ENCODE assay signal across 8 mouse cellular contexts in genomic region chr11:75347596-75347995, GRCm38 (mm10). TPM values are rescaled to one million over a fixed set of nuclear protein-coding genes. Genes with fewer than 3 reads are reported as not detected.
DNase-seq lines count a peak whose midpoint lies in the region; ATAC-seq lines count a peak whose summit lies in the region.

No protein-coding gene starts in this region.

- peak overlapping the region; percentile 87 for H3K4me2 ChIP-seq in lung, embryonic 16.5 days (ENCODE audit: low read depth, low read length)
- peak overlapping the region; percentile 94 for H3K4me2 ChIP-seq in neural tube, embryonic 15.5 days

- under 1% methylated on average over 10 of the region's 10 CpGs for WGBS in lung, embryonic 16.5 days
- WGBS in limb, embryonic 10.5 days: 2% methylated on average over 10 of the region's 10 CpGs
- under 1% methylated on average over 10 of the region's 10 CpGs for WGBS in neural tube, embryonic 15.5 days

- peak overlapping the region; percentile 81 for H3K4me3 ChIP-seq in lung, embryonic 16.5 days (ENCODE audit: low read length)
- peak overlapping the region; percentile 89 for H3K4me3 ChIP-seq in limb, embryonic 10.5 days
- peak overlapping the region; percentile 61 for H3K4me3 ChIP-seq in neural tube, embryonic 15.5 days (replicated peaks)

- ATAC-seq in lung, embryonic 16.5 days (ENCODE audit: low read depth): no peak
- 0 out of 2 replicates have a peak, but pooled peaks have one; percentile 2 for ATAC-seq in erythroid progenitor cell, adult 5-6 weeks (replicated peaks; ENCODE audit: low FRiP score, poor library complexity, severe bottlenecking)
- ATAC-seq in neural tube, embryonic 15.5 days (ENCODE audit: low FRiP score): no peak

- no peak overlapping the region; the same call in 1 of the 2 replicates for H3K27ac ChIP-seq in lung, embryonic 16.5 days (ENCODE audit: low read length)
- peak overlapping the region; percentile 87 for H3K27ac ChIP-seq in limb, embryonic 10.5 days
- peak overlapping the region; percentile 74 for H3K27ac ChIP-seq in neural tube, embryonic 15.5 days (replicated peaks)

- peaks cover 27% of the 10 kb centered on the region for H3K4me1 ChIP-seq in lung, embryonic 16.5 days (replicated peaks; ENCODE audit: control insufficient read depth, insufficient read depth, low read length)
- peaks cover 22% of the 10 kb centered on the region for H3K4me1 ChIP-seq in limb, embryonic 10.5 days
- H3K4me1 ChIP-seq in neural tube, embryonic 15.5 days: peaks cover 23% of the 10 kb centered on the region

- peak overlapping the region; percentile 88 for H3K9ac ChIP-seq in lung, embryonic 16.5 days (ENCODE audit: low read length)
- H3K9ac ChIP-seq in neural tube, embryonic 15.5 days (replicated peaks): peak overlapping the region; percentile 63

- H3K9me3 ChIP-seq in lung, embryonic 16.5 days (ENCODE audit: control insufficient read depth, low read length): no peaks in the 10 kb centered on the region
- H3K9me3 ChIP-seq in limb, embryonic 10.5 days (replicated peaks): no peaks in the 10 kb centered on the region
- no peaks in the 10 kb centered on the region for H3K9me3 ChIP-seq in neural tube, embryonic 15.5 days (replicated peaks)

- no peaks in the 10 kb centered on the region for H3K36me3 ChIP-seq in lung, embryonic 16.5 days (ENCODE audit: control insufficient read depth, insufficient read depth, low read length)
- peaks cover 21% of the 10 kb centered on the region for H3K36me3 ChIP-seq in limb, embryonic 10.5 days
- no peaks in the 10 kb centered on the region for H3K36me3 ChIP-seq in neural tube, embryonic 15.5 days

- no peaks in the 10 kb centered on the region for H3K27me3 ChIP-seq in lung, embryonic 16.5 days (ENCODE audit: control insufficient read depth, insufficient read depth, low read depth, low read length)
- H3K27me3 ChIP-seq in limb, embryonic 10.5 days (ENCODE audit: low read depth, poor library complexity, severe bottlenecking): no peaks in the 10 kb centered on the region
- H3K27me3 ChIP-seq in neural tube, embryonic 15.5 days (replicated peaks): no peaks in the 10 kb centered on the region

- no peak for DNase-seq in lung, postnatal 36 days
- DNase-seq in limb, embryonic 10.5 days (ENCODE audit: low spot score): no peak
- no peak for DNase-seq in right cerebral cortex, postnatal 25 days
- DNase-seq in B cell, adult 2 months: no peak
- DNase-seq in gastrocnemius, postnatal 25 days: no peak

RNA-seq across cellular contexts. Expression of gene Rpa1, which starts 0.5 kb away (rescaled TPM):
- 172 and 191 TPM in 2 replicates for polyA plus RNA-seq in lung, embryonic 16.5 days (2015; fragmentation: Nextera tagmentation; extraction: Ambion mirVana)
- 76.7 and 95.5 TPM in 2 replicates for total RNA-seq in erythroid progenitor cell, adult 5-6 weeks (2015; ENCODE audit: low replicate concordance)
- total RNA-seq in erythroid progenitor cell, adult 5-6 weeks (2017; ENCODE audit: low replicate concordance): 100 and 110 TPM in 2 replicates
- 178 and 185 TPM in 2 replicates for polyA plus RNA-seq in limb, embryonic 10.5 days (2016; fragmentation: Nextera tagmentation; extraction: Ambion mirVana)
- polyA plus RNA-seq in neural tube, embryonic 15.5 days (2015; fragmentation: Nextera tagmentation; extraction: Ambion mirVana): 51.3 and 71.1 TPM in 2 replicates
- 10 to 100 TPM; 54.8 to 57.9 TPM for total RNA-seq in gastrocnemius, postnatal 25 days (2021)

RNA-seq across cellular contexts. Expression of gene Smyd4, which starts 0.6 kb away (rescaled TPM):
- polyA plus RNA-seq in lung, embryonic 16.5 days (2015; fragmentation: Nextera tagmentation; extraction: Ambion mirVana): 14.1 and 16.9 TPM in 2 replicates
- 6.1 and 8.4 TPM in 2 replicates for total RNA-seq in erythroid progenitor cell, adult 5-6 weeks (2015; ENCODE audit: low replicate concordance)
- 1.1 and 5.3 TPM in 2 replicates for total RNA-seq in erythroid progenitor cell, adult 5-6 weeks (2017; ENCODE audit: low replicate concordance)
- 15.0 and 17.1 TPM in 2 replicates for polyA plus RNA-seq in limb, embryonic 10.5 days (2016; fragmentation: Nextera tagmentation; extraction: Ambion mirVana)
- polyA plus RNA-seq in neural tube, embryonic 15.5 days (2015; fragmentation: Nextera tagmentation; extraction: Ambion mirVana): 14.6 and 18.7 TPM in 2 replicates
- total RNA-seq in gastrocnemius, postnatal 25 days (2021): 1 to 10 TPM; 2.5 to 4.4 TPM
